Mouse (Mus musculus) embryonic fibroblast, embryonic 13.5 days (primary cell): Measurements from ENCODE around the gene Gm48552. TPM values are rescaled to one million over a fixed set of nuclear protein-coding genes. Genes with fewer than 3 reads are reported as not detected.
A peak's percentile ranks its signal among the peaks of the same experiment; 100 is the strongest.

Experiments used
- H3K27ac ChIP-seq: 2 replicates; pipeline ENCODE4 v1.5.1; 2012; ENCODE audit warnings: low read length, control low read depth, inconsistent platforms; ENCODE audit not compliant: insufficient read depth
- H3K4me1 ChIP-seq: 2 replicates; pipeline ENCODE4 v1.6.1; 2011; ENCODE audit warnings: low read length; ENCODE audit not compliant: control insufficient read depth, insufficient read depth
- H3K4me3 ChIP-seq: 2 replicates; pipeline ENCODE4 v1.5.1; 2011; ENCODE audit warnings: mild to moderate bottlenecking, control low read depth, low read length; ENCODE audit not compliant: insufficient read depth
- CTCF ChIP-seq: IDR thresholded peaks from 2 replicates; pipeline ENCODE4 v1.5.1; 2011; ENCODE audit warnings: mild to moderate bottlenecking, control low read depth, low read length, moderate library complexity, borderline replicate concordance; ENCODE audit not compliant: insufficient read depth
- POLR2A ChIP-seq: IDR thresholded peaks from 2 replicates; pipeline ENCODE4 v1.6.1; 2011; ENCODE audit warnings: low read depth, mild to moderate bottlenecking, control low read depth, low read length, moderate library complexity
- polyA plus RNA-seq: library from polyadenylated mRNA; stranded (reverse); fragments of >200 nt; gene quantifications from 2 replicates; pipeline ENCODE4 v1.2.4, GENCODE M21; 2011; ENCODE audit warnings: low read depth; ENCODE audit not compliant: missing spikeins, insufficient read length

Gm48552 gene
- polyA plus RNA-seq, 1 experiment = not detected

DNA sequence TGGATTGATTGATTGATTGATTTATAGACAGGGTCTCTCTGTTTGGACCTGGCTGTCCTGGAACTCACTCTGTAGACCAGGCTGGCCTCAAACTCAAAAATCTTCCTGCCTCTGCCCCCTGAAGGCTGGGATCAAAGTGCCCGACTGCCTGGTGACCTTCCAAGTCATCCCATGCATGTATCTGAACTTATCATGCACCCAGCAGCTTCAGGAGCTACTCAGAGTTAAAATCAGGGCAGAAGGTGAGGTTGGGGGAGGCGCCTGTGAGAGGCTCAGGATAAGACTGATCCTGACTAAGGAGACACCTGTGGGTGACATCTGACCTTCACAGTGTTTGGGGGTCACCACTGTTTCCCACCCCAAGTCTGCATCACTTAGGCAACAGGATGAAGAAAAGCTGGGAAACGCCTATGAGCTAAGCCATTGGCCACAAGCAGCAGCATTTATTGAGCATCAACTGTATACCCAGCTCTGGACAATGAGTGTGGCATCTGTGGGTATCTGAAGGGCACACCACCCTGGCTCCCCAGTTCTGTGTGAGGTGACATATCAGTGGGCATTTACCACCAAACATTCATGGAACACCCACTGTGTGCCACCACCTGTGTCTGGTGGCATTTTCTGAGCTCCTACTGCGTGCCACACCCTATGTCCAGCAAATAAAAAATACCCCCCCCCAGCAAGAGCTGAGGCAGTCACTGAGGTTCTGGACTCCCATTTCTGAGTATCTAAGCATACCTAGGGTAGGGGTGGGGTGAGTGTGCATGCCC lies 34.9 kb downstream of the Gm48552 start:
- H3K4me3 ChIP-seq = peak overlapping the region; percentile 14
- no peak overlapping the region for H3K27ac ChIP-seq
- peaks cover 5% of the 10 kb centered on the region; the same call in 1 of the 2 replicates for H3K4me1 ChIP-seq
- TF ChIP-seq POLR2A (no peak), CTCF (no peak)

DNA sequence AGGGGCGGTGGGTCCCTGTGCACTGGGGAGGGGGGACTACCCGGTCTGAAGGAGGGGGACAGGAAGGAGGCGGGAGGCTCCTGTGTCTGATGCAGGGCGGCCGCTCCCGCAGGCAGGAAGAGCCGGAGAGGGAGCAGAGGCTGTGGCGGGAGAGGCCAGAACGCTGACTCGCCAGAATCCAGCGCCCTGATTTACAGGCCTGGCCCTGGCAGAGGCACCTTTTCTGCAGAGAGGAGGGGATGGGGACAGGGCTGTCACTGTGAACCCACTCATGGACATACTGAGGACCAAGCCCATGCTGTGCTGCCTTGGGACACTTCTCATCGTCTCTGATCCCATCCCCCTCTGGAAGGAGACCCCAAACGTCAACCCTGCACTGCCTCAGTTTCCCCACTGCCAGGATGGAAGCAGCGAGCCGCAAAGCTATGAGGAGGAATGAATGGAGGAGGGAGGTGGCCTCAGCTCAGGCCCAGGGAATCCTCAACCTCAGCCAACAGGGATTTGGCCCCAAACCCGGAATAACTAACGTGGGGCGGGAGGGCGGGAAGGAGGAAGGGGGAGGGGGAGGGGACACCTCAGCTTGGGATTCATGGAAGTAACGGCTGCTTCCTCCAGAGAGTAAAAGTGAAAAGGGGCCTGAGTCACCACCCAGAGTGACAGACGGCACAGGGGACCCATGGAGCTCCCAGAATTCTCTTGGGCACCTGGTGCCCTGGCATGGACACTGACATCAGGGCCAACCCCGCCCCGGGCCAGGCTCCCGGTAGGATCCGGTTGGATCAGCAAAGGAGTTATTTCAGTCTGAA lies 35.6 kb downstream of the Gm48552 start:
- Histone ChIP-seq H3K4me1 (peaks cover 2% of the 10 kb centered on the region; the same call in 1 of the 2 replicates), H3K27ac (peak overlapping the region; percentile 90), H3K4me3 (peak overlapping the region; percentile 73)
- TF ChIP-seq POLR2A = peak; percentile 23
- no peak for TF ChIP-seq CTCF

DNA sequence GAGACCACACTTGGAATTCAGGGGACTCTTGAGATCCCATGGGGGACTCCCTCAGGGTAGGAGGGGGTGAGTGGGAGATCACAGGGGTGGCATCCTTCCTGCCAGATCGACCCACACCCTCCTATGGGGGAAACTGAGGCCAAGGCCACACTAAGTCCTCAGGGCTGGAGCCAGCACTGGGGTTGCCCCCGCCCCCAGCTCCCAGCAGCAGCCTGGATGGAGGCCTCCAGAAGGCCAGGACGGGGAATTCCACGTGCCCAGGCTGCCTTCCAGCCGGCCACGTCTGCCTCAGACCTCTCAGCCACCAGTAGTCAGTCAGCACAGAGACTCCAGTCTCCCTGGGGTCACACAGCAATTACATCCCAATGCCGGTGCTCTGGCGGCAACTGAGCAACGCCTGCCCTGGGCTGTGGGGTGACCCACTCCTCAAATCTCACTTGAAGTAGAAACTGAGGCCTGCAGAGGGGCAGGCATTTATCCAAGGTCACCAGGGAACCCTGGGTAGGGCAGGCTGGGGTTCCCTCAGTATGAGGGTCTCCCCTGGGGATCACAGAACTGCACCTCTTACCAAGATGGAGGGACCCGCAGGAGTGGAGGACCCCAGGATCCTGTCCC lies 36.5 kb downstream of the Gm48552 start:
- peak overlapping the region; percentile 90 for H3K27ac ChIP-seq
- H3K4me1 ChIP-seq = peaks cover 2% of the 10 kb centered on the region; the same call in 1 of the 2 replicates
- H3K4me3 ChIP-seq = peak overlapping the region; percentile 73
- TF ChIP-seq POLR2A (peak; percentile 53; the same call in 1 of the 2 replicates), CTCF (no peak)

DNA sequence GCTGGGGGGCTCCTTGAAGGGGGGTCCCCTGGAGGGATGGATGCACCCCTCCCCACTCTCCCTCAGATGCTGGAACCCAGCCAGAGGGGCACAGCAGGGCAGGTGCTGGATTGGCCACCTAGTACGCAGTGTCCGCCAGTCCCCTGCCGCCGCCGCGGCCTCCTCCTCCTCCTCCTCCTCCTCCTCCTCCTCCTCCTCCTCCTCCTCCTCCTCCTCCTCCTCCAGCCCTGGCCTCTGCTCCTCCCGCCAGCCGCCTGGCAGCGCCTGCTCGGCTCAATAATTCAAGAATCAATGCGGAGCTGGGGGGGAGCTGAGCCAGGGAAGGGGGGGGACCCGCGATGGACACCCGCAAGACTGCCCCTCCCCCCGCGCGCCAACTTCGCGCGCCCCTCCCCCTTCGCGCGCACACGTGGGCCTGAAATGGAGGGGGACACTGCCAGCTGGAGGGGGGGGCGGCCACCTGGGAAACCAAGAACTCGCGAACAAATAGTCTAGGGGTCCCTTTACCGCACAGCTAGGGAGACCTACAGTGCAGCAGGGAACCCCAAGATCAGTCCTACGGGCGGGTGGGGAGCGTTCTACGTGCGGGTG lies 37.4 kb downstream of the Gm48552 start:
- H3K4me3 ChIP-seq = peak overlapping the region; percentile 73
- peak overlapping the region; percentile 90 for H3K27ac ChIP-seq
- peaks cover 2% of the 10 kb centered on the region; the same call in 1 of the 2 replicates for H3K4me1 ChIP-seq
- TF ChIP-seq POLR2A = no peak
- TF ChIP-seq CTCF = no peak

DNA sequence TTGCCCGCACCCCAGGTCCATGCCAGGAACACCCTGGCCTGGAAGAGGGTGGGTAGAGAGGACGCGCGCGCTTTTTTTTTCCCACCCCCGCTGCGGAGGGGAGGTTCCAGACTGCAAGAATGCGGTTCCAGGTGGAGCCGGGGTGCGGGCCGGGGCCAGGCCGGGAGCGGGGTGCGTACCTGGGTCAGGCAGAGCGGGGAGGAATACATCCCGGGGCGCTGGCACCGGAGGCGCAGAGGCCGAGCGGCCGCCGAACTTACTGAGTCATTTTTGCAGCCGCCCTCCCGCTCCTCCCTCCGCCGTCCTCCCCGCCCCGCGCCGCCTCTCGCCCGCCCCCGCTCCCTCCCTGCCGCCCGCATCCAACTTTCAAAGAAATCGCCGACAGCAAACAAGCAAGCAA lies 38.1 kb downstream of the Gm48552 start:
- TF ChIP-seq CTCF = no peak
- peak; percentile 67 for TF ChIP-seq POLR2A
- peaks cover 2% of the 10 kb centered on the region; the same call in 1 of the 2 replicates for H3K4me1 ChIP-seq
- peak overlapping the region; percentile 90 for H3K27ac ChIP-seq
- H3K4me3 ChIP-seq = peak overlapping the region; percentile 73

DNA sequence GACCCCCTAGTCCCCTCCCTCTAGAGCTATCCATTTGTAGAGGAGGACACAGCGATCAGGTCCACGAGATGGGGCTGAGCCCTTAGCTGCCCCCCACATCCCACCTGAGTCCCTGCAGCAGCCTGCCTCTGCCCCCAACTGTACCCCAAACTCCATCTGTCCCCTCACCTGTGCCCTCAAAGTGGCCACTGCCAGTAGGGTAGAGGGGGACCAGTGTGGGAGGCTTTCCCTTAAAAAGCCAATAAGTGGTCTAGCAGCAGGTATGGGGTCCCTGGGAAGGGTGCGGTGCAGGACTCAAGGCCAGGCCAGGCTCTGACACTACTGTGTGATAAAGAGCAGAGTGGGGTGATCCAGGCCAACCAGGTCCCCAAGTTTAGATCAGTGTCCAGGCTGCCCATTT lies 38.5 kb downstream of the Gm48552 start:
- Histone ChIP-seq H3K27ac (no peak overlapping the region), H3K4me3 (peak overlapping the region; percentile 73; the same call in 1 of the 2 replicates), H3K4me1 (peaks cover 2% of the 10 kb centered on the region; the same call in 1 of the 2 replicates)
- TF ChIP-seq CTCF (no peak), POLR2A (no peak)

DNA sequence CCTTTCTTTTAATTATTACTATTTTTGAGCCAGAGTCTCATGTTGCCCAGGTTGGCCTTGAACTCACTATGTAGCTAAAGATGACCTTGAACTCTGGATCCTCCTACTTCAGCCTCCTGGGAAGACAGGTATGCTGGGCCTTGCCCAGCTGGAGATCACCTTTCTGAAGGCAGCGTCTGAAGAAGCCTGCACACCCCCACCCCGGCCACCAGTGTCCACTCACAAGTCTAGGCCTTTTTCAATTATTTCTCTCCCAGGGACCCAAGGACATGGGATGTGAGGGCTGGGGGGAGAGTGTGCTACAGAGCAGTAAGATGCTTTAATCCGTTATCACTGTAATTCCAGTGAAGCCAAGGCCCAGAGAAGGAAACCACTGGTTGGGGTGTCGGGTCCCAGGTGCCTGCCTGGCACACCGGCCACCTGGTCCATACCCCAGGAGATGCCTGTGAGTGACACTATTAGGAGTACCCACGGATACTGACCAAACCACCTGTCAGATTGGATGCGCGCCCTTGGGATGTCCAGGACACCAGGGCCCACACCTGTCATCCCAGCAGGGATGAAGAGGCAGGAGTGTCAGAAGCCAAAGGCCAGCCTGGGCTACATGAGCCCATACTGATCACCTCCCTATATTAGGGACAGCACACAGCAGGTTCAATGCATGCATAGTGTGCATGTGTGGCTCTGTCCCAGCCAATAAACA lies 39.1 kb downstream of the Gm48552 start:
- Histone ChIP-seq H3K4me1 (peaks cover 2% of the 10 kb centered on the region; the same call in 1 of the 2 replicates), H3K4me3 (no peak overlapping the region), H3K27ac (no peak overlapping the region)
- no peak for TF ChIP-seq POLR2A
- no peak for TF ChIP-seq CTCF

DNA sequence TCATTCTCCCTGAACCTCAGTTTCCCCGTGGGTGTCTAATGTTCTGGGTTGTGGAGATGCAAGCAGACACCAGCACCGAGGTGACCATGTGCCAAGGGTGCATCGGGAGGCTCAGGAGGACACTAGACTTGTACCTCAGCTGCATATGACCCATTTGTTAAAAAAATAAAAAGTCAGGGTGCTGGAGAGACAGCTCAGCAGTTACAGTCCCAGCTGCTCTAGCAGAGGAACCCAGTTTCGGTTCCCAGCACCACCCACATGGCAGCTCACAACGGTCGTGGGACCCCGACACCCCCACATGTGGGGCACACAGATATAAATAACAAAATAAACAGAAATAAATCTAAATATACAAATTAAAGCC lies 39.7 kb downstream of the Gm48552 start:
- no peak overlapping the region for H3K4me3 ChIP-seq
- H3K27ac ChIP-seq = no peak overlapping the region
- H3K4me1 ChIP-seq = peaks cover 2% of the 10 kb centered on the region; the same call in 1 of the 2 replicates
- TF ChIP-seq CTCF (no peak), POLR2A (no peak)

DNA sequence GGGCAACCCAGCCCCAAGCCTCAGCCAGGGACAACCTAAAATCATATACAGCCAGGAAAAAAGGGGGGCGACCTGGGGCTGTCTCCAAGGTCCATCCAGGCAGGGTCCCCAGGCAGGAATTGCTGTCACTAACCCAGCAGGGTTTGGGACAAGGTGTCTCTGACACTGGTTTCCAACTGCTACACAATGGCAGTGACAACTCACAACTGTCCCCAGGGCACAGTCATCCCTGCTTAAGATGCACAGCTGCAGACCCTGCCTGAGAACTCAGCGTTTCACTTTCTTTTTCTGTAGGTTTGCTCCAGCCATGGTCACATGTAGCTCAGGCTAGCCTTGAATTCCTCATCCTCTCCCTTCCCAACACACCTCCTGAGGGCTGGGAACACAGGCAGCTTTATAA lies 40.3 kb downstream of the Gm48552 start:
- no peak for TF ChIP-seq CTCF
- TF ChIP-seq POLR2A = no peak
- no peak overlapping the region for H3K27ac ChIP-seq
- peaks cover 2% of the 10 kb centered on the region; the same call in 1 of the 2 replicates for H3K4me1 ChIP-seq
- no peak overlapping the region for H3K4me3 ChIP-seq
